Mouse (Mus musculus) liver, postnatal 0 days (tissue): ENCODE measurements around the gene Ampd2. TPM values are rescaled to one million over a fixed set of nuclear protein-coding genes. Genes with fewer than 3 reads are reported as not detected.

Source experiments
- ATAC-seq: fragments of 200-750 bp; cut with Nextera tagmentation; 2 replicates; pipeline ENCODE4 v1.8.0; 2017; ENCODE audit warnings: mild to moderate bottlenecking, moderate library complexity
- DNase-seq: peaks from one replicate; pipeline ENCODE4 v3.0.0-alpha.2; 2016
- H3K27ac ChIP-seq: fragments of 300-500 bp; sonication (generic); 2 replicates; pipeline ENCODE4 v1.5.1; 2014; ENCODE audit warnings: antibody characterized with exemption, moderate library complexity, mild to moderate bottlenecking, low read depth
- H3K27me3 ChIP-seq: fragments of 300-500 bp; sonication (generic); 2 replicates; pipeline ENCODE4 v1.6.1; 2014; ENCODE audit warnings: low read length, control low read depth, mixed read lengths; ENCODE audit not compliant: insufficient read depth
- H3K36me3 ChIP-seq: fragments of 300-500 bp; sonication (generic); replicated peaks from 2 replicates; pipeline ENCODE4 v1.6.1; 2014; ENCODE audit warnings: mild to moderate bottlenecking, control low read depth, low read length, moderate library complexity, mixed read lengths; ENCODE audit not compliant: insufficient read depth
- H3K4me1 ChIP-seq: fragments of 300-500 bp; sonication (generic); 2 replicates; pipeline ENCODE4 v1.6.1; 2014; ENCODE audit warnings: antibody characterized with exemption, mild to moderate bottlenecking, control low read depth; ENCODE audit not compliant: insufficient read depth
- H3K4me2 ChIP-seq: fragments of 300-500 bp; sonication (generic); 2 replicates; pipeline ENCODE4 v1.6.1; 2014; ENCODE audit warnings: low read depth, mild to moderate bottlenecking, low read length, moderate library complexity, mixed read lengths
- H3K4me3 ChIP-seq: fragments of 300-500 bp; sonication (generic); 2 replicates; pipeline ENCODE4 v1.5.1; 2014; ENCODE audit warnings: low read depth, low read length
- H3K9ac ChIP-seq: fragments of 300-500 bp; sonication (generic); replicated peaks from 2 replicates; pipeline ENCODE4 v1.6.1; 2014; ENCODE audit warnings: mild to moderate bottlenecking, moderate library complexity
- H3K9me3 ChIP-seq: fragments of 300-500 bp; sonication (generic); 2 replicates; pipeline ENCODE4 v1.6.1; 2016; ENCODE audit warnings: mild to moderate bottlenecking, control low read depth, low read length, mixed read lengths
- CTCF ChIP-seq: sonication (generic); IDR thresholded peaks from 2 replicates; pipeline ENCODE4 v1.5.1; 2016; ENCODE audit warnings: antibody characterized with exemption, low read depth
- EP300 ChIP-seq: IDR thresholded peaks from 2 replicates; pipeline ENCODE4 v1.6.1; 2016; ENCODE audit warnings: antibody characterized with exemption, low read depth, mild to moderate bottlenecking
- WGBS: fragments of 180-500 bp; shearing (Covaris S2); extraction: QIAGEN DNeasy Blood & Tissue Kit; methylation state at CpG from one replicate; pipeline ENCODE4 v1.1.7; 2014; ENCODE audit not compliant: insufficient replicate concordance; 5-methylcytosine and 5-hydroxymethylcytosine counted together
- polyA plus RNA-seq: library from polyadenylated mRNA; unstranded; fragments of >200 nt; fragmentation: Nextera tagmentation; extraction: Ambion mirVana; gene quantifications from 2 replicates; pipeline ENCODE4 v1.2.1, GENCODE M21; 2015

Gene Ampd2
- polyA plus RNA-seq, 1 experiment from 2014 or later = 23.0 TPM

- Histone ChIP-seq H3K4me2 (no peak overlapping the region), H3K27me3 (no peaks in the 10 kb centered on the region), H3K4me3 (no peak overlapping the region), H3K36me3 (peaks cover 16% of the 10 kb centered on the region), H3K9me3 (no peaks in the 10 kb centered on the region), H3K4me1 (peaks cover 23% of the 10 kb centered on the region), H3K27ac (no peak overlapping the region), H3K9ac (no peak overlapping the region)
- ATAC-seq (no peak), DNase-seq (no peak)
- TF ChIP-seq CTCF = no peak
- 57% methylated on average over 3 of the region's 3 CpGs for WGBS
These were observed 15.1 kb upstream of the Ampd2 start for GRCm38 (mm10) chr3:108101594-108101993.

DNA sequence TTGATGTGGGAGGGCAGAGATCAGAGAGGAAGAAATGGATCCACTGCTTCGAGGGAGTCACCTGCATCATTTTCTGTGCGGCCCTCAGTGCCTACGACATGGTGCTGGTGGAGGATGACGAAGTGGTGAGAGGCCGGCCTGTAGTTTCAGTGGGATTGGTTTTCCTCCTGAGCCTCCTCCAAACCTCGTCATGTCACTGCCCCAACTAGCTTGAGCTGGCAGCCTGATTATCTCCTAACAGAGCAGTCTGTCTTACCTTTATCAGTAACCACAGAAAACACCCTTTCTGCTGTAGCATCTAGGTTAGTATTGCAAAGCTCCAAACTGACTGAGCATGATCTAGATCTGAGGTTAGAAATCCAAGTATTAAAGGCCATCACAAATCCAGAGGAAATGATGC lies 11.9 kb upstream of the Ampd2 start:
- Histone ChIP-seq H3K27me3 (no peaks in the 10 kb centered on the region), H3K9ac (peak overlapping the region; percentile 48; the same call in 1 of the 2 replicates), H3K36me3 (no peaks in the 10 kb centered on the region), H3K4me2 (peak overlapping the region; percentile 55), H3K27ac (peak overlapping the region; percentile 98), H3K4me3 (no peak overlapping the region), H3K9me3 (no peaks in the 10 kb centered on the region), H3K4me1 (peaks cover 54% of the 10 kb centered on the region)
- DNase-seq (peak; percentile 54), ATAC-seq (peak; percentile 57)
- WGBS = 54% methylated on average over 6 of the region's 6 CpGs
- peak; percentile 98 for TF ChIP-seq EP300
- TF ChIP-seq CTCF = no peak

GRCm38 (mm10) chr3:108097656-108098055 lies 11.2 kb upstream of the Ampd2 start:
- no peak for ATAC-seq
- Histone ChIP-seq H3K4me3 (0 out of 2 replicates have a peak overlapping the region, but pooled peaks have one; percentile 1), H3K4me1 (peaks cover 54% of the 10 kb centered on the region), H3K4me2 (peak overlapping the region; percentile 55), H3K9ac (peak overlapping the region; percentile 48), H3K36me3 (no peaks in the 10 kb centered on the region), H3K27ac (peak overlapping the region; percentile 98), H3K27me3 (no peaks in the 10 kb centered on the region), H3K9me3 (no peaks in the 10 kb centered on the region)
- 81% methylated on average over 8 of the region's 8 CpGs for WGBS
- TF ChIP-seq EP300 = no peak
- no peak for TF ChIP-seq CTCF
- DNase-seq = no peak

DNA sequence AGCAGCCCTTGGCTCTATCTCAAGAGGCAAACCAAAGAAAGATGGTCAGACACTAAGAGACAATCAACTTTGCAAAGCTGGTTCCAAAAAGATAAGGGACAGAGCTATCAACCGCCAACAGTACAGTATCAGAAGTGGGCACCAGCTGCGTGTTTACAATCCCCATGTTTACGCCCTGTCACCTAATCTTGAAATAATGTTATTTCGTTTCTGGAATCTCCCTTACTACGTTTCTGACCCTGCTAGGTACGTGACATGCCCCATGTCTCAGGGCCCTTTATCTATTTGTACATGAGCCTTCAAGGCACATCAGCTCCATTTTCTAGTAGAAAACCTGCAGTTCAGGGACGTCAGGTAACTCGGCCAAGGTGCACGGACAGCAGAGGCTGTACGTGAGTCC lies 10.3 kb upstream of the Ampd2 start:
- H3K9me3 ChIP-seq = no peaks in the 10 kb centered on the region
- H3K4me2 ChIP-seq = peak overlapping the region; percentile 55
- H3K4me3 ChIP-seq = 0 out of 2 replicates have a peak overlapping the region, but pooled peaks have one; percentile 1
- peaks cover 54% of the 10 kb centered on the region for H3K4me1 ChIP-seq
- ATAC-seq (peak; percentile 92), DNase-seq (peak; percentile 42)
- peak overlapping the region; percentile 98 for H3K27ac ChIP-seq
- H3K9ac ChIP-seq = peak overlapping the region; percentile 48
- no peaks in the 10 kb centered on the region for H3K27me3 ChIP-seq
- no peaks in the 10 kb centered on the region for H3K36me3 ChIP-seq
- WGBS = 49% methylated on average over 10 of the region's 10 CpGs
- peak; percentile 100 for TF ChIP-seq EP300
- TF ChIP-seq CTCF = no peak

- WGBS = 27% methylated on average over 8 of the region's 8 CpGs
- Histone ChIP-seq H3K27ac (peak overlapping the region; percentile 98), H3K27me3 (no peaks in the 10 kb centered on the region), H3K9me3 (no peaks in the 10 kb centered on the region), H3K4me2 (peak overlapping the region; percentile 55), H3K4me1 (peaks cover 54% of the 10 kb centered on the region), H3K4me3 (no peak overlapping the region), H3K36me3 (no peaks in the 10 kb centered on the region), H3K9ac (peak overlapping the region; percentile 43)
- TF ChIP-seq EP300 (no peak), CTCF (no peak)
- ATAC-seq (peak; percentile 56), DNase-seq (peak; percentile 46)
These were observed 9.8 kb upstream of the Ampd2 start for GRCm38 (mm10) chr3:108096226-108096625.

GRCm38 (mm10) chr3:108094976-108095760 lies 8.7 kb upstream of the Ampd2 start:
- Histone ChIP-seq H3K36me3 (no peaks in the 10 kb centered on the region), H3K4me3 (no peak overlapping the region), H3K27me3 (no peaks in the 10 kb centered on the region), H3K9ac (0 out of 2 replicates have a peak overlapping the region, but pooled peaks have one; percentile 43), H3K4me2 (peak overlapping the region; percentile 55), H3K27ac (peak overlapping the region; percentile 98), H3K4me1 (peaks cover 54% of the 10 kb centered on the region), H3K9me3 (no peaks in the 10 kb centered on the region)
- WGBS = 75% methylated on average over 12 of the region's 12 CpGs
- TF ChIP-seq CTCF (no peak), EP300 (no peak)
- DNase-seq (no peak), ATAC-seq (no peak)
